Mouse (Mus musculus) hindbrain, postnatal 0 days (tissue): Measurements from ENCODE around the gene Slc31a1. TPM values are rescaled to one million over a fixed set of nuclear protein-coding genes. Genes with fewer than 3 reads are reported as not detected.
A peak's percentile ranks its signal among the peaks of the same experiment; 100 is the strongest.

Experiments
- ATAC-seq: fragments of 200-750 bp; cut with Nextera tagmentation; 2 replicates; pipeline ENCODE4 v1.8.0; 2017; ENCODE audit warnings: mild to moderate bottlenecking, moderate TSS enrichment, moderate library complexity
- DNase-seq: peaks from one replicate; pipeline ENCODE4 v3.0.0-alpha.2; 2015; ENCODE audit warnings: low spot score
- H3K27ac ChIP-seq: fragments of 300-500 bp; sonication (generic); 2 replicates; pipeline ENCODE4 v1.5.1; 2014; ENCODE audit warnings: mild to moderate bottlenecking
- H3K27me3 ChIP-seq: fragments of 300-500 bp; sonication (generic); 2 replicates; pipeline ENCODE4 v1.6.1; 2014; ENCODE audit warnings: low read length, mixed read lengths; ENCODE audit not compliant: insufficient read depth
- H3K36me3 ChIP-seq: fragments of 300-500 bp; sonication (generic); 2 replicates; pipeline ENCODE4 v1.6.1; 2014; ENCODE audit warnings: low read length, mixed read lengths; ENCODE audit not compliant: insufficient read depth
- H3K4me1 ChIP-seq: fragments of 300-500 bp; sonication (generic); 2 replicates; pipeline ENCODE4 v1.6.1; 2014; ENCODE audit warnings: antibody characterized with exemption, low read length, mixed read lengths; ENCODE audit not compliant: insufficient read depth
- H3K4me2 ChIP-seq: fragments of 300-500 bp; sonication (generic); 2 replicates; pipeline ENCODE4 v1.6.1; 2014; ENCODE audit warnings: low read depth, mild to moderate bottlenecking, low read length, moderate library complexity, mixed read lengths
- H3K4me3 ChIP-seq: fragments of 300-500 bp; sonication (generic); 2 replicates; pipeline ENCODE4 v1.5.1; 2014; ENCODE audit warnings: low read length
- H3K9ac ChIP-seq: fragments of 300-500 bp; sonication (generic); replicated peaks from 2 replicates; pipeline ENCODE4 v1.6.1; 2014; ENCODE audit warnings: mild to moderate bottlenecking, low read length, moderate library complexity, mixed read lengths
- H3K9me3 ChIP-seq: fragments of 300-500 bp; sonication (generic); 2 replicates; pipeline ENCODE4 v1.6.1; 2016; ENCODE audit warnings: low read length, mixed read lengths
- CTCF ChIP-seq: IDR thresholded peaks from 2 replicates; pipeline ENCODE4 v1.5.1; 2016; ENCODE audit warnings: antibody characterized with exemption, control low read depth, low read depth
- WGBS: fragments of 180-500 bp; shearing (Covaris S2); extraction: QIAGEN DNeasy Blood & Tissue Kit; methylation state at CpG from one replicate; pipeline ENCODE4 v1.1.7; 2014; 5-methylcytosine and 5-hydroxymethylcytosine counted together
- polyA plus RNA-seq: library from polyadenylated mRNA; unstranded; fragments of >200 nt; fragmentation: Nextera tagmentation; extraction: Ambion mirVana; gene quantifications from 2 replicates; pipeline ENCODE4 v1.2.1, GENCODE M21; 2015
- total RNA-seq: library from RNA; depleted of rRNA; stranded (reverse); fragments of >200 nt; gene quantifications from 2 replicates; pipeline ENCODE4 v1.2.3, GENCODE M21; 2014

Gene Slc31a1
- total and polyA plus RNA-seq, 2 experiments from 2014 or later: 20.8 to 46.3 TPM

DNA sequence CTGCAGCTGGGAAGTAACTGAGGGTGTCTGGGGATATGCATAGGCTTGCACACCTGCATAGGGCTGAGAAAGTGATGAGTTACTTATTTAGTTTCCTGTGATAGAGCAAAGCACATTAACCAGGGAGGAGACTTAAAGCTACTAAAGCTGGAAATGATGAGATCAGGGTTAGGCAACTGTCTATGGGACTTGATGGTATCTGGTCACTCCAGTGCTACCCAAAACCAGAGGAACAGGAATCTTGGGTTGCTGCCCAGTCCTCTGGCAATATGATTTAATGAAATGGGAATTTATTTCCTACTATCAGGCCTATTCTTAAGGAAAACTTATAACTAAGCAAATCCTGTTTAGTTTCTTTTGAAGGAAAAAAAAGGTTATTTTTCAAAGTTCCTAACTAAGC is 34.4 kb upstream of the Slc31a1 start:
- no peak for TF ChIP-seq CTCF
- H3K4me3 ChIP-seq: no peak overlapping the region
- no peaks in the 10 kb centered on the region for H3K9me3 ChIP-seq

DNA sequence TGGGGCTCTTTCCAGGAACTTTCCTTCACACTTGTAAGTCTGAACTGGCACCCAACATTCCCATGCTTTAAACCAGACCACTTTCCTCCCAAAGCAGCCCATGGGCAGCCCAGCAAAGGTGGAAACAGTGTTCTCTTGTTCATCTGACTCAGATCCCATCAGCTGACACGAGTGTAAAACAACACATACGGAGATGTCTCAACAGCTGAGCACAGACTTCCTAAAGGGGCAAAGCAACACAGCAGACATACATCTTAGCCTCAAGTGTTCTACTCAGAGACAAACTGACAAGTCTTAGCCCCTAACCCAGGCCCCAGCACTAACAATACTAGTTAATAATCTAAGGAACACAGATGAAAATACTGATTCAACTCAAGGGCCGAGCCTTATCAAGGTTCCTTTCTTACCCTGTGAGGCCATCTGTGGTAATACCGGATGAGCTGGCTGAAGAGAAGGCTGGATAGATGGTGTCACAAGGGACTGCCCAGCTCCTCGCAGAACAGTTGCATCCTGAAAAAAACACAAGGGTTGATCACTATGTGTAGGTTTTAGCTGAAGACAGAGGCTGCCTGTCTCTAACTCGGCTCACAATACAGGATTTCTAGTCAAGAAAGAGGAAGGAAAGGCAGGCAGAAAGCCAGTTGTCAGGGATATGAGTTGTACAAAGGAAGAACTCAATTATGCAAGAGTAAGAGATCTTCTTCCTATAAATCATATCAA is 31.4 kb upstream of the Slc31a1 start:
- DNase-seq: no peak
- Histone ChIP-seq H3K27ac (no peak overlapping the region), H3K36me3 (peaks cover 37% of the 10 kb centered on the region), H3K27me3 (no peaks in the 10 kb centered on the region), H3K4me2 (no peak overlapping the region), H3K9me3 (no peaks in the 10 kb centered on the region), H3K4me1 (no peaks in the 10 kb centered on the region), H3K4me3 (no peak overlapping the region), H3K9ac (no peak overlapping the region)
- 87% methylated on average over 6 of the region's 6 CpGs for WGBS
- no peak for ATAC-seq
- TF ChIP-seq CTCF: no peak

More for the DNA sequence above, 34.4 kb upstream of the Slc31a1 start:
- DNase-seq (no peak), ATAC-seq (no peak)
- Histone ChIP-seq H3K4me1 (no peaks in the 10 kb centered on the region), H3K4me2 (no peak overlapping the region), H3K9ac (no peak overlapping the region), H3K36me3 (peaks cover 54% of the 10 kb centered on the region), H3K27me3 (no peaks in the 10 kb centered on the region), H3K27ac (no peak overlapping the region)

- H3K9me3 ChIP-seq: no peaks in the 10 kb centered on the region
- 68% methylated on average over 5 of the region's 5 CpGs for WGBS
- no peak overlapping the region for H3K4me3 ChIP-seq
- TF ChIP-seq CTCF: peak; percentile 31
- H3K27ac ChIP-seq: no peak overlapping the region
- no peak overlapping the region for H3K4me2 ChIP-seq
- ATAC-seq: no peak
- H3K9ac ChIP-seq: no peak overlapping the region
- H3K27me3 ChIP-seq: no peaks in the 10 kb centered on the region
- peak; percentile 22 for DNase-seq
- peaks cover 32% of the 10 kb centered on the region for H3K36me3 ChIP-seq
- no peaks in the 10 kb centered on the region for H3K4me1 ChIP-seq
Measured at GRCm38 (mm10) chr4:62331977-62332376, 28.6 kb upstream of the Slc31a1 start.

DNA sequence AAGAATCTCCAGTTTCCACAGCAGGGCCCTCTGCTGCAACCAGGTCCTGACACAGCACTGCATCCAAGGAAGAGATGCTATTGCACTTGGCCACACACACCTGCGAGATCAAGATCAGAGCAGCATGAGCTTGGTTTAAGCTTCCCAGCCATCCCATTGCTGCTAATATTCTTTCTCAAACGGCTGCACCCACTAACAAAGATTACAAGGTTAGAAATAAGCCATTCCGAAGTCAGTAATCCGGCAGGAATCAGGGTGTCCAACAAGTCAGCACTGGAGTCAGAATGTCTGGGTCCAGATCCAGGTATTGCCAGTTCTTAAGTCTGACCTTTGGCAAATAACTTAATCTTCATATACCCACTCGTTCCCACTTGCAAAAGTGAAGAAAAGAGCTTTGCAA is 22.0 kb upstream of the Slc31a1 start:
- Histone ChIP-seq H3K4me1 (no peaks in the 10 kb centered on the region), H3K4me3 (no peak overlapping the region), H3K27me3 (no peaks in the 10 kb centered on the region), H3K36me3 (peaks cover 31% of the 10 kb centered on the region), H3K4me2 (no peak overlapping the region), H3K9me3 (no peaks in the 10 kb centered on the region), H3K9ac (no peak overlapping the region), H3K27ac (no peak overlapping the region)
- 90% methylated on average over 5 of the region's 5 CpGs for WGBS
- TF ChIP-seq CTCF: no peak
- DNase-seq: no peak
- ATAC-seq: no peak

DNA sequence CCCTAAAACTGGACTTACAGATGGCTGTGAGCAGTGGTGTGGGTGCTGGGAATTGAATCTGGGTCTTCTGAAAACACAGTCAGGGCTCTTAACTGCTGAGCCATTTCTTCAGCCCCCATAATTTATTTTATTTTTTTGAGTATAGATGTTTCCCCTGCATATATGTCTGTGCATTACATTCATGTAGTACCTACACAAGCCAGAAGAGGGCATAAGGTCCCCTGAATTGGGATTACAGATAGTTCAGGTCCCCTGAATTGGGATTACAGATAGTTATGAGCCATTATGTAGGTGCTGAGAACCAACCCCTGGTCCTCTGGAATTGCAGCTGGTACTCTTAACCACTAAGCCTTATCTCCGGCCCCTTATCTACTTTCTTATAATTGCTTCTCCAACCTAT is 16.5 kb upstream of the Slc31a1 start:
- ATAC-seq: no peak
- Histone ChIP-seq H3K36me3 (peaks cover 20% of the 10 kb centered on the region), H3K4me3 (no peak overlapping the region), H3K9me3 (no peaks in the 10 kb centered on the region), H3K9ac (no peak overlapping the region), H3K27ac (no peak overlapping the region), H3K4me2 (no peak overlapping the region), H3K27me3 (no peaks in the 10 kb centered on the region), H3K4me1 (no peaks in the 10 kb centered on the region)
- TF ChIP-seq CTCF: peak; percentile 27
- no peak for DNase-seq
- 94% methylated on average over 1 of the region's 1 CpGs for WGBS

DNA sequence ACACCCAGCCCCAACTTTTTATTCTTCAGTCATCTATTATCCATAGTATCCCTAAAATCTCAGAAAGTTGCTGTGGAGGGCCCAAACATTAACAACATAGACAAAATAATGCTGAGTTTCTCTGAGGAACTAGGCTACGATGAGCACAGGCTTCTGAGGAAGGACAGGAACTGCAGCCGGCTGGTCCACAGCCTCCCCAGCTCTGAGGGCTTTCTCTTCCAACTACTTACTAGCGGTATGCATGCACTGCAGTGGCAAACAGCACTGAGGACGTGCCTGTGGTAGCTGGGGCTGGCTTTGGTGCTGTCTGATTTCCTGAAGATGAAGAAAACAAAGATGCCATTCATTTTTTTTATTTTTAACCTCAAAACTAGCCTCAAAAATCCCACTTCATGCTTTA is 14.7 kb upstream of the Slc31a1 start:
- Histone ChIP-seq H3K4me2 (no peak overlapping the region), H3K36me3 (peaks cover 13% of the 10 kb centered on the region), H3K27me3 (no peaks in the 10 kb centered on the region), H3K27ac (no peak overlapping the region), H3K9me3 (no peaks in the 10 kb centered on the region), H3K9ac (no peak overlapping the region), H3K4me1 (no peaks in the 10 kb centered on the region), H3K4me3 (no peak overlapping the region)
- ATAC-seq (no peak), DNase-seq (no peak)
- no peak for TF ChIP-seq CTCF
- 89% methylated on average over 4 of the region's 4 CpGs for WGBS

- H3K36me3 ChIP-seq: peaks cover 25% of the 10 kb centered on the region
- no peak for TF ChIP-seq CTCF
- 71% methylated on average over 9 of the region's 9 CpGs for WGBS
Measured at GRCm38 (mm10) chr4:62347605-62348328, 12.8 kb upstream of the Slc31a1 start.

More at GRCm38 (mm10) chr4:62347605-62348328, 12.8 kb upstream of the Slc31a1 start:
- no peaks in the 10 kb centered on the region for H3K4me1 ChIP-seq
- no peak overlapping the region for H3K4me3 ChIP-seq
- H3K27ac ChIP-seq: no peak overlapping the region
- DNase-seq: no peak
- no peak overlapping the region for H3K4me2 ChIP-seq
- H3K9me3 ChIP-seq: no peaks in the 10 kb centered on the region
- H3K27me3 ChIP-seq: no peaks in the 10 kb centered on the region
- no peak overlapping the region for H3K9ac ChIP-seq
- no peak for ATAC-seq
